Mouse (Mus musculus) heart, postnatal 36 days (tissue): ENCODE results near the gene Prps2. TPM values are rescaled to one million over a fixed set of nuclear protein-coding genes. Genes with fewer than 3 reads are reported as not detected.
"Not testable (repeated sequence)": the region's sequence is repeated elsewhere in the genome, so short reads cannot be mapped to it uniquely, and the experiment has no call there.

ENCODE experiments used
- DNase-seq, 2 experiments: peaks; one replicate each; pipeline ENCODE4 v3.0.0; 2021 to 2022
- intact Hi-C: fragments of 180-260 bp; cut with DNase I; formaldehyde crosslinking; loops from one replicate; pipeline ENCODE4 v1.15.1; 2025
- total RNA-seq, 2 experiments: library from RNA; stranded (reverse); gene quantifications; 2 replicates each; pipeline ENCODE4 v1.2.3; 2021

Gene Prps2
- total RNA-seq, 2 experiments from 2014 or later = 10.1 to 11.5 TPM

DNA sequence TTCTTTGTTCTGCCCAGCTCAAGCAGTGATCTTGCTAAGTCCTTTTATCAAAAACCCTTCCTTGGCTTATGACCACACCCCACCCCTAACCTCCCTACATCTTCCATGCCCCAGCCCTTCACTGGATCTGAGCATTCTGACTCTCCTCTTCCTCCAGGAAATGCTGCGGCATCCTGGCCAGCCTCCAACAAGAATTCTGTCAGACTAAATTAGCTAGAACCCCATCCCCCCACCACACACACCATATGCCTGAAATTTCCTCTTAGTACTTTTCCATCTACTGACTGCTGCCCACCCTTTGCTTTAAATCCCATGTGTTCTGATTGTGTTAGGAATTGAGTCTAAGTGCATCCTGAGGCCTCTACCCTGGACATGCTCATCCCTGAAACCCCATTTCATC is 53.5 kb downstream of the Prps2 start:
- DNase-seq = peak in 1 of 2 experiments; percentile 13
- intact Hi-C loops = no loop called here

DNA sequence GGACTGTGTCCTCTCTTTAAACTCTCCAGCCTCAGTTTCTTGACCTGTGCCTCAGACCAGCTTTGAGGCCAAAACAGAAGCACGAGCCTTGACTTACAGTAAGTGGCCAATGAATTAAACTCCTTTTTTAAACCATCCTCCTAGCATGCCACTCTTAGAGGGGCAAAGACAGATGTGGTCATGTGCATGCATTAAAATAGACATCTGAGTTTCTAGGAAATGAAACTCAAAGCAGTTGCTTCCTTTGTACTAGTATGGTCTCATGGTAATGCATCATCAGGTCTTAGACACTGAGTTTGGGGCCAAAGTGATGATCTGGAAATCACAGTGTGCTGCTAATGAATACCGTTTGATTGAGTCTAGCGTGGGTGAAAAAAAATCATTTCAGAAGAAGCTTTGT is 54.0 kb downstream of the Prps2 start:
- intact Hi-C loops = no loop called here
- no peak for DNase-seq

DNA sequence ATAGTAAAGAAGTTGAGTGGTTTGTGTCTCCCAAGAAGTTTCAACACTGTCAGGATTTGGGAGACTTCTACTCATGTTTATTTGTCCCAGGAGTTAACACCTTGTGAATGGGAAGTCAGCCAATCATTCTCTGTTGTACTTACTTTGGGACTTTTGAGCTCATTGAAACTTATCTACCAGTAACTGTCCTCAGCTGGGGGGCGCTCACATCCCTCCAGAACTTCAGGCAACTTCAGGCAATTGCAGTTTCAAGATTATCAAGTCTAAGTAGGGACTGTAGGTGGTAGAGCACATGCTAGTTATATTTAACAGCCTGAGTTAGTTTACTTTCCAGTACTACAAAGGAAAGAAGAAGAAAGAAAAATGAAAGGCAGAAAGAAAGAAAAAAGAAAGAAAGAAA is 58.8 kb downstream of the Prps2 start:
- intact Hi-C loops = no loop called here
- DNase-seq = no peak

DNA sequence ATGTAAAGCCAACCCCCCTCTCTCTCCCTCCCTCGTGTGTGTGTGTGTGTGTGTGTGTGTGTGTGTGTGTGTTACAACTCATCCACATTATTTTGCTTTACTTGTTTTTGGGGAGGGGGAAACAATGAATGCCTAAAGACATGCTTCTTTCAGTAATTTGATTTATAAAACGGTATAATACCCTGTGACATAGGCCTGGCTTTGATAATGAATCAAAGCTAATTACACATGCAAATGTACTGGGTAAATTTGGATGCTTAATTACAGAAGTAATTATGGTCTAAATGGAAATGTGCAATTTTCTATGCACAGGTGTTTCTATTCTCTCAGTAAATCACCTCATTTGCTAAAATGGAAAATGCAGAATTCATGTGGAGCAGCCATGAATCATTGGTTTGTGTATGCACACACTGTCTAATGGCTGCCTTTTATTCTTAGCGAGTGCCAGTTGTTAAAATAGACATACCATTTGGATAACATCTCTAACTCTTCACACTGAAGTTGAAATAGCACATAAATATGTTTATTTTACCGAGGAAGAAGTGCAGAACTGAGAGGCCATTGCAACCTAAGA is 61.2 kb downstream of the Prps2 start:
- no peak for DNase-seq
- intact Hi-C loops = no loop called here

DNA sequence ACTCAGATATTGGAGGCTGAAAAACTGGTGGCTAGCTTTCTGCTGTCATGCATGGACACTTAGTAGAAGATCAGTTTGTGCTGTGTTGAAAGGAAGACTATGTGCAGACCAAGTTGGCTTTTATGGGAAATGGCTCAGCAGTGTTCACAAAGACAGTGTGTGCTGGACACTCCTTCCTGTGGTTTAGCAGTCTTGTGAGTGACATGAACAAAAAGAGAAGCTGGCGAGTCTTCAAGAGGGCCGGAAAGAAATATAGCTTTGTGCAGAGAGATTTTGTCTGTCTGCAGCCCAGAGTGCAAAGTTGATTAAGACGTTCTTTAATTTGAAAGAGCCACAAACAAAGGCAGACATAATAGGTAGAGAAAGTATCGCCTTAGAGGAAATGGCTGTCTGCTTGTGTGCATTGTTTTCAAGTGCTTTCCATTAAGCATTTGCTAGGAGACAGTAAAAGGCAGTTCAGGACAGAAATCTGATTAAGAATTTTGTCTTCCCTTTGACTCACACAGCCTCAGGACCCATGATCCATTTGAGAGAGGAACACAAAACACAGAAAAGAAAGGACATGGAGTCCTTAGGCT is 63.6 kb downstream of the Prps2 start:
- intact Hi-C loops = no loop called here
- DNase-seq = peak in 1 of 2 experiments; percentile 9

DNA sequence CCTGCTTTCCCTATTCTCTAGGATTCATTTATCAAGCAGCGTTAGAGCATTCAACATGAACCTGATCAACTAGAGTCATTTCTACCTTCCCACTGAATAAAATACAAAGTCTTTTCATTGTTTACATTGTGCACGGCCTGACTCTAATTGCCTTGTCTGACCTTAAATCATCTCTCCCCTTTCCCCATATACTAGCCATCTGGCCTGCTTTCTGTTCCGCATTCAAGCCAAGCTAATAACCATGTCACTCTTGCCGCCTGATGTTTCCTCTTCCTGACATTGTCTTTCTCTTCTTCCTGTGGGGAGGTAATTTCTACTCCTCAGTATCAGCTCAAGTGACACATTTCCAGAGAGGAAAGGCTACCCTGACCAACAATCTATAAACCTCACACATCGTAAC is 66.8 kb downstream of the Prps2 start:
- intact Hi-C loops = no loop called here
- no peak for DNase-seq

DNA sequence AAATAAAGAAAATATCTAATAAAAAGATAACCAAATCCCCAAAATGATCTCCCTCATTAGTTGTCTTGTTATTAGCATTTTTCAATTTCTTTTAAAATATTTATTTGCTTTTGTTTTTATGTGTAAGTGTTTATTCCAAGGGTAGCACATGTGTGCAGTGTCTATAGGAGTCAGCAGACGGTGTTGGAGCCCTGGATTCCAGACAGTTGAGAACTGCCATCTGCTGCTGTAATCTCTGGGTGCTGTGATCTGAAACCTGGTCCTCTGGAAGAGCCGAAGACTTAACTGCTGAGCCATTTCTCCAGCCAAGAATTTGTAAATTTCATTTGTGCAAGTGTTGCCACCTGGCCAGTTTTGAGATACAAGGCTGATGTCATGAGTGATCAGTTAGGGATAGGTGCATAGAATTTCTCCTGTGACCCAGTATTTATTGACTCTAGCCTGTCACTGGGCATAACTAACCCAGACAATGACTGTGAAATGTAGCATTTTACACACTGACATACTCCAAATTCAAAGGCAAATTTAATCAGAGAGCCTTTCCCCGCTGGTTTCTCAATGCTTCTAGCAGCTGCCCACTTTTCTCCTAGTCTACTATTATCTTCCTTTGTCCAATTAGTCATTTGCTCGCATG is 67.3 kb downstream of the Prps2 start:
- intact Hi-C loops = no loop called here
- no peak for DNase-seq

DNA sequence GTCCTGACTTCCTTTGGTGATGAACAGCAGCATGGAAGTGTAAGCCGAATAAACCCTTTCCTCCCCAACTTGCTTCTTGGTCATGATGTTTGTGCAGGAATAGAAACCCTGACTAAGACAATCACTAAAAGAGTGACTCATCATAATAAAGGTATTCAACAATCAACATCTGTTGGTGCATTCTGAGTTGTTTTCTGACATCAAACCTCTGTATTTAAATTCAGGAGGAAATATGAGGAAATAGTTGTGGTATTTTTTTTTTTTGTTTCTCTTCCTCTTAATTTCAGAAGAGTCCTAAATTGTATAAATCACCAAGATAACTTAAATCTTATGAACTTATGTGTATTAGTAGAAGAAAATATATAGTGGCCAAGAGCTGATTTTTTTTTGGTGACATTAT is 80.5 kb downstream of the Prps2 start:
- DNase-seq, intact Hi-C loops: not testable (repeated sequence)

Other genes starting within 250 kb of the Prps2 start
- 100 to 1,000 TPM; 474 to 506 TPM for gene Tmsb4x, start 173.4 kb downstream of the Prps2 start, total RNA-seq
- gene Tlr8, start 118.4 kb downstream of the Prps2 start, total RNA-seq = 1 to 10 TPM; 1.4 to 3.0 TPM
- 1 to 10 TPM; 2.6 to 5.7 TPM for gene Tlr7, start 52.2 kb downstream of the Prps2 start, total RNA-seq